In the genomic region with DNA sequence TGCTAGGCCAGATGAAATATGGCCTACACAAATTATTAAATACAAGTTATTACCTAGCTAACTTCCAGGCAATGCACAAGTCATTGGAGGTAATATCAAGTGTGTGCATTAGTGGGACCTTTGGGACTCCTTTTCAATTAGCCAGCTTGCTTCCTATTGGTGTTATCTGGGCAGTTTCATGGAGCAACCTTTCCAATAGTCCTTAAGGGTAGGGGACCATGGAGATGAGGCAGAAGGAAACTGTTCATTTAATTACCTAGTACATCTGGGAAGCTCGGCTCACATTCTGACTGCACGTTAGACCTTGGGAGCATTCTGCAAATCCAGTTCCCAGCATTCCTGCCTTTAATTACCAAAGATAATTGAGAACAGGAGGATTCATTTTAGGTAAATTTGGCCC, we compare ENCODE assay signal across 23 mouse cellular contexts. TPM values are rescaled to one million over a fixed set of nuclear protein-coding genes. Genes with fewer than 3 reads are reported as not detected.
"Had no signal": no experiment of that assay in that cellular context is flagged by ENCODE, and none has a peak within 500 bp of the region (broad histone marks: within the 10 kb centered on the region; RNA-seq: fewer than 3 reads in every experiment).

No protein-coding gene starts in this region.

- ATAC-seq: liver, postnatal 0 days; lung, postnatal 0 days; midbrain, embryonic 16.5 days had no signal

- H3K4me1 ChIP-seq: midbrain, embryonic 12.5 days; neural tube, embryonic 12.5 days had no signal

- H3K9me3 ChIP-seq: midbrain, embryonic 12.5 days; neural tube, embryonic 12.5 days had no signal

- H3K27ac ChIP-seq: layer of hippocampus, adult 2 months; left cerebral cortex, adult 2 months; liver, embryonic 14.5 days; macrophage; midbrain, embryonic 12.5 days; neural tube, embryonic 12.5 days; stomach, postnatal 0 days had no signal

- H3K9ac ChIP-seq: liver, embryonic 14.5 days; liver, postnatal 0 days; lung, embryonic 14.5 days; midbrain, embryonic 12.5 days; neural tube, embryonic 12.5 days had no signal

- H3K27me3 ChIP-seq: midbrain, embryonic 12.5 days; neural tube, embryonic 12.5 days had no signal

- H3K4me2 ChIP-seq: liver, embryonic 11.5 days; lung, embryonic 14.5 days; midbrain, embryonic 12.5 days; neural tube, embryonic 12.5 days had no signal

- H3K36me3 ChIP-seq: midbrain, embryonic 12.5 days; neural tube, embryonic 12.5 days had no signal

- DNase-seq: kidney, adult 18-20 months; kidney, adult 9 months; kidney, postnatal 25 days; layer of hippocampus, adult 9-11 months; liver, postnatal 0 days; lung, embryonic 14.5 days; right cerebral cortex, adult 18-20 months; right cerebral cortex, postnatal 14 days; right cerebral cortex, postnatal 4 days; thymus, adult 2 months; thymus, postnatal 14 days; thymus, postnatal 4 days had no signal

- H3K4me3 ChIP-seq: layer of hippocampus, adult 2 months; left cerebral cortex, adult 2 months; midbrain, embryonic 12.5 days; neural tube, embryonic 12.5 days had no signal

RNA-seq across cellular contexts. Expression of a gene that starts 30.5 kb away (rescaled TPM):
- polyA plus RNA-seq: large intestine, adult 2 months; liver, embryonic 14.5 days; lung, embryonic 14.5 days had no signal
